Mouse (Mus musculus) hindbrain, embryonic 15.5 days (tissue): ENCODE measurements around the gene Rps15. TPM values are rescaled to one million over a fixed set of nuclear protein-coding genes. Genes with fewer than 3 reads are reported as not detected.

Source experiments
- ATAC-seq: fragments of 200-750 bp; cut with Nextera tagmentation; 2 replicates; pipeline ENCODE4 v1.8.0; 2017; ENCODE audit warnings: low read depth, moderate number of reproducible peaks, moderate TSS enrichment; ENCODE audit not compliant: low FRiP score
- H3K27ac ChIP-seq: fragments of 300-500 bp; sonication (generic); replicated peaks from 2 replicates; pipeline ENCODE4 v1.5.1; 2015; ENCODE audit warnings: mild to moderate bottlenecking, inconsistent platforms
- H3K27me3 ChIP-seq: fragments of 300-500 bp; sonication (generic); 2 replicates; pipeline ENCODE4 v1.6.1; 2015; ENCODE audit warnings: control low read depth, inconsistent platforms
- H3K36me3 ChIP-seq: fragments of 300-500 bp; sonication (generic); 2 replicates; pipeline ENCODE4 v1.6.1; 2015; ENCODE audit warnings: control low read depth, inconsistent platforms
- H3K4me1 ChIP-seq: fragments of 300-500 bp; sonication (generic); replicated peaks from 2 replicates; pipeline ENCODE4 v1.6.1; 2015; ENCODE audit warnings: control low read depth, inconsistent platforms
- H3K4me2 ChIP-seq: fragments of 300-500 bp; sonication (generic); 2 replicates; pipeline ENCODE4 v1.6.1; 2015; ENCODE audit warnings: moderate library complexity, mild to moderate bottlenecking, inconsistent platforms
- H3K4me3 ChIP-seq: fragments of 300-500 bp; sonication (generic); 2 replicates; pipeline ENCODE4 v1.5.1; 2015; ENCODE audit warnings: mild to moderate bottlenecking, inconsistent platforms
- H3K9ac ChIP-seq: fragments of 300-500 bp; sonication (generic); 2 replicates; pipeline ENCODE4 v1.6.1; 2015; ENCODE audit warnings: inconsistent platforms
- H3K9me3 ChIP-seq: fragments of 300-500 bp; sonication (generic); 2 replicates; pipeline ENCODE4 v1.6.1; 2016; ENCODE audit warnings: control low read depth, inconsistent platforms
- WGBS: fragments of 180-500 bp; shearing (Covaris S2); methylation state at CpG from one replicate; pipeline ENCODE4 v1.1.7; 2015; 5-methylcytosine and 5-hydroxymethylcytosine counted together
- polyA plus RNA-seq: library from polyadenylated mRNA; unstranded; fragments of >200 nt; fragmentation: Nextera tagmentation; extraction: Ambion mirVana; gene quantifications from 2 replicates; pipeline ENCODE4 v1.2.1, GENCODE M21; 2015

Rps15 gene
- polyA plus RNA-seq, 1 experiment from 2014 or later = 551 TPM

GRCm38 (mm10) chr10:80323261-80324119, 31.2 kb downstream of the Rps15 start:
- H3K36me3 ChIP-seq = no peaks in the 10 kb centered on the region
- no peaks in the 10 kb centered on the region for H3K9me3 ChIP-seq
- no peaks in the 10 kb centered on the region for H3K27me3 ChIP-seq
- peak overlapping the region; percentile 51 for H3K9ac ChIP-seq
- peak overlapping the region; percentile 93 for H3K4me2 ChIP-seq
- H3K4me1 ChIP-seq = peaks cover 26% of the 10 kb centered on the region
- H3K27ac ChIP-seq = no peak overlapping the region; the same call in 1 of the 2 replicates
- H3K4me3 ChIP-seq = peak overlapping the region; percentile 50
- 0 out of 2 replicates have a peak, but pooled peaks have one; percentile 9 for ATAC-seq
- WGBS = 1% methylated on average over 46 of the region's 46 CpGs

- 73% methylated on average over 17 of the region's 17 CpGs for WGBS
- H3K4me1 ChIP-seq = peaks cover 22% of the 10 kb centered on the region
Measured at GRCm38 (mm10) chr10:80324120-80325037, 32.1 kb downstream of the Rps15 start.

GRCm38 (mm10) chr10:80325045-80325444, 32.8 kb downstream of the Rps15 start:
- Histone ChIP-seq H3K4me3 (no peak overlapping the region), H3K27ac (no peak overlapping the region), H3K27me3 (no peaks in the 10 kb centered on the region), H3K4me1 (peaks cover 16% of the 10 kb centered on the region), H3K9ac (no peak overlapping the region), H3K9me3 (no peaks in the 10 kb centered on the region), H3K36me3 (no peaks in the 10 kb centered on the region), H3K4me2 (no peak overlapping the region)
- WGBS = 82% methylated on average over 21 of the region's 21 CpGs
- no peak for ATAC-seq

More at GRCm38 (mm10) chr10:80324120-80325037, 32.1 kb downstream of the Rps15 start:
- no peak for ATAC-seq
- H3K27me3 ChIP-seq = no peaks in the 10 kb centered on the region
- H3K9ac ChIP-seq = no peak overlapping the region
- H3K27ac ChIP-seq = no peak overlapping the region
- H3K4me3 ChIP-seq = no peak overlapping the region
- H3K4me2 ChIP-seq = 0 out of 2 replicates have a peak overlapping the region, but pooled peaks have one; percentile 93
- H3K36me3 ChIP-seq = no peaks in the 10 kb centered on the region
- no peaks in the 10 kb centered on the region for H3K9me3 ChIP-seq

GRCm38 (mm10) chr10:80329273-80330081, 37.2 kb downstream of the Rps15 start, which contains the start of the genes Pcsk4 and Reep6:
Gene Pcsk4 (minus strand): TSS chr10:80329498.
Gene Reep6 (plus strand): TSS chr10:80329953.
- ATAC-seq = peak; percentile 94
- H3K4me2 ChIP-seq = peak within 1 kb of the TSS; percentile 91
- 6% methylated on average over 35 of the region's 36 CpGs for WGBS
- no peaks in the 10 kb centered on the region for H3K27me3 ChIP-seq
- H3K9ac ChIP-seq = peak within 1 kb of the TSS; percentile 45
- H3K4me3 ChIP-seq = peak within 1 kb of the TSS; percentile 50
- H3K36me3 ChIP-seq = no peaks in the 10 kb centered on the region
- H3K27ac ChIP-seq = no peak within 1 kb of the TSS
- H3K9me3 ChIP-seq = no peaks in the 10 kb centered on the region
- H3K4me1 ChIP-seq = peaks cover 12% of the 10 kb centered on the region

GRCm38 (mm10) chr10:80330084-80330483, 37.8 kb downstream of the Rps15 start:
- Histone ChIP-seq H3K9ac (peak overlapping the region; percentile 45), H3K36me3 (no peaks in the 10 kb centered on the region), H3K27ac (no peak overlapping the region), H3K27me3 (no peaks in the 10 kb centered on the region), H3K4me2 (peak overlapping the region; percentile 91), H3K4me1 (peaks cover 12% of the 10 kb centered on the region), H3K4me3 (peak overlapping the region; percentile 50), H3K9me3 (no peaks in the 10 kb centered on the region)
- 3% methylated on average over 37 of the region's 41 CpGs for WGBS
- no peak for ATAC-seq

- H3K9me3 ChIP-seq = no peaks in the 10 kb centered on the region
- no peak overlapping the region for H3K27ac ChIP-seq
- H3K9ac ChIP-seq = no peak overlapping the region
- 75% methylated on average over 2 of the region's 2 CpGs for WGBS
- no peaks in the 10 kb centered on the region for H3K36me3 ChIP-seq
- peak overlapping the region; percentile 50; the same call in 1 of the 2 replicates for H3K4me3 ChIP-seq
- H3K27me3 ChIP-seq = no peaks in the 10 kb centered on the region
- peaks cover 12% of the 10 kb centered on the region for H3K4me1 ChIP-seq
- ATAC-seq = no peak
- H3K4me2 ChIP-seq = peak overlapping the region; percentile 91
Measured at GRCm38 (mm10) chr10:80330888-80331287, 38.6 kb downstream of the Rps15 start.

GRCm38 (mm10) chr10:80331636-80332524, 39.6 kb downstream of the Rps15 start:
- Histone ChIP-seq H3K27me3 (no peaks in the 10 kb centered on the region), H3K9me3 (no peaks in the 10 kb centered on the region), H3K4me1 (peaks cover 12% of the 10 kb centered on the region), H3K9ac (no peak overlapping the region), H3K4me2 (no peak overlapping the region), H3K36me3 (no peaks in the 10 kb centered on the region), H3K4me3 (no peak overlapping the region), H3K27ac (no peak overlapping the region)
- 75% methylated on average over 10 of the region's 10 CpGs for WGBS
- no peak for ATAC-seq

- no peak overlapping the region for H3K4me3 ChIP-seq
- H3K36me3 ChIP-seq = no peaks in the 10 kb centered on the region
- H3K4me2 ChIP-seq = no peak overlapping the region
- no peak overlapping the region for H3K9ac ChIP-seq
- no peaks in the 10 kb centered on the region for H3K27me3 ChIP-seq
- ATAC-seq = no peak
- WGBS = 81% methylated on average over 5 of the region's 5 CpGs
- H3K27ac ChIP-seq = no peak overlapping the region
- peaks cover 12% of the 10 kb centered on the region for H3K4me1 ChIP-seq
- H3K9me3 ChIP-seq = no peaks in the 10 kb centered on the region
Measured at GRCm38 (mm10) chr10:80332525-80332989, 40.3 kb downstream of the Rps15 start.

GRCm38 (mm10) chr10:80336263-80336662, 44.0 kb downstream of the Rps15 start:
- Histone ChIP-seq H3K9me3 (no peaks in the 10 kb centered on the region), H3K36me3 (no peaks in the 10 kb centered on the region), H3K27me3 (peaks cover 11% of the 10 kb centered on the region), H3K9ac (no peak overlapping the region), H3K27ac (no peak overlapping the region), H3K4me3 (no peak overlapping the region), H3K4me2 (no peak overlapping the region), H3K4me1 (no peaks in the 10 kb centered on the region; the same call in 1 of the 2 replicates)
- ATAC-seq = no peak
- 91% methylated on average over 12 of the region's 12 CpGs for WGBS

GRCm38 (mm10) chr10:80339941-80340750, 47.9 kb downstream of the Rps15 start:
- H3K27me3 ChIP-seq = peaks cover 50% of the 10 kb centered on the region
- H3K36me3 ChIP-seq = no peaks in the 10 kb centered on the region
- no peak overlapping the region for H3K27ac ChIP-seq
- 22% methylated on average over 19 of the region's 19 CpGs for WGBS
- no peak overlapping the region for H3K9ac ChIP-seq
- no peak for ATAC-seq
- H3K4me1 ChIP-seq = peaks cover 22% of the 10 kb centered on the region
- H3K4me2 ChIP-seq = peak overlapping the region; percentile 26
- no peaks in the 10 kb centered on the region for H3K9me3 ChIP-seq
- no peak overlapping the region for H3K4me3 ChIP-seq
